Mouse (Mus musculus): ENCODE results near the gene 1700023F06Rik.

The 1700023F06Rik gene

DNA sequence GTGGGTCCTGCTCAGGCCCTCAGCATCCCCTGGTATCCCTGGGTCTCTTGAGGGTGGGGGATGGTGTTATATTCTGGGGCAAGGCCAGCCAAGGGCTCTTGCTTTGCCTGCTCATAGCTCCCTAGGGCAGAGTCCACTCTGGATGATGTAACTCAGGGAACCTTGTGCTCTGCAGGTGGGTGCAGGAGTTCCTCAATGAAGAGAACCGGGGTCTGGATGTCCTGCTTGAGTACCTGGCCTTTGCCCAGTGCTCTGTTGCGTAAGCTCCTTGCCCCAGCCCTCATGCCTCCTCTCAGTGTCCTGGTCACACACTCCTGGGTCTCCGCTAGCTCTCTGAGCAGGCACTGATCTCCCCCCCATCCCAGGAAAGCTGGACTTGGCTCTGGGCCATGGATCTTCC is 26.4 kb downstream of the 1700023F06Rik start:
- no peak for DNase-seq (ENCODE audit: low spot score in 2 of 2)

- DNase-seq (ENCODE audit: low spot score in 2 of 2) = no peak
These were observed 27.0 kb downstream of the 1700023F06Rik start for GRCm38 (mm10) chr11:103181349-103181748.

- DNase-seq (ENCODE audit: low spot score in 2 of 2) = no peak
These were observed 27.9 kb downstream of the 1700023F06Rik start for GRCm38 (mm10) chr11:103180426-103180825.

- no peak for DNase-seq (ENCODE audit: low spot score in 2 of 2)
These were observed 29.6 kb downstream of the 1700023F06Rik start for GRCm38 (mm10) chr11:103178748-103179147.

DNA sequence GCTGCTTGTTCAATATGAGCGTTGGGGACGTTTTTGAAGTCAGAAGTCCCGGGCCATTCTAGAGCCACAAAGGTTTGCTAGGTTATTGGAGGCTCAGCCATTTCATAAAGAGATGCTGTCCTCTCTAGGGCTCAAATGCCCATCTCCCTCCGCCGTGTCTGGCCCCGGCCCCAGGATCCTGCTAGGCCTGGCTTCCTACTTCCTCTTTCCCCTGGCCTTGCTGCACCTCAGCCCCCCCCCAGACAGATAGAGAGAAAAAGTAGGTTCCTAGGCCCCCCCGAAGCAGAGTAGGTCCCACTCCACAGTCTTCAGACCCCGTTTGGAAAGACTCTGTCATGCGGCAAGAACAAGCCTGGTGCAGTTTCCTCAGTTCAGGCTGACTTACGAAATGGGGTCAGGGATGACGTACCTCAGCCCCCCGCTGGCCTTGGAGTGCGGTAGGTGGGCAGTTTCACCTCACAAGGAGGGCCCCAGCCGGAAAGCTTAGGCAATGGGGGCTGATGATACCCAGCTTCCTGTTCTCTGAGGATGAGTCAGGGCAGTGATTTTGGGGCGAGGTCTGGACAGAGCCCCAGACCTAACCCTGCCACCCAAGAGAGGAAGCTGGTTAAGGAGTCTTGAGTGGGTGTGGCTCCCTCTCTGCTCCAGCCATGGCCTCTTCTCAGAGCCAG is 30.4 kb downstream of the 1700023F06Rik start:
- DNase-seq (ENCODE audit: low spot score in 2 of 2) = no peak

- DNase-seq (ENCODE audit: low spot score in 2 of 2) = no peak
These were observed 31.1 kb downstream of the 1700023F06Rik start for GRCm38 (mm10) chr11:103177216-103177615.

DNA sequence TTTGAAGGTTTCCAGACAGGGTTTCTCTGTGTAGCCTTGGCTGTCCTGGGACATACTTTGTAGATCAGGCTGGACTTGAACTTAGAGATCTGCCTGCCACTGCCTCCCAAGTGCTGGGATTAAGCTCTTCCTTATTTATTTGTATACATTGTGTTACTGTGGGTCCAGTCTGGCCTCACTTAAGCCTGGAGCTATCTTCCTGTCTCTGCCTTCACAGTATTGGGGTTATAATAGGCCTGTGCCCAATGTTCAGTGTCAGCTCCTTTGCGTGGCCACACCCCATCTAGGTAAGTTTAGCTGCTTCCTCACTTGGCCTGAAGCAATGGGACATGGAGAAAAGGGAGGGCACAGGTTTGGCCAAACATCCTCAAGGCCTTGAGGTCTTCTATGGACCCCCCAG is 31.8 kb downstream of the 1700023F06Rik start:
- no peak for DNase-seq (ENCODE audit: low spot score in 2 of 2)

DNA sequence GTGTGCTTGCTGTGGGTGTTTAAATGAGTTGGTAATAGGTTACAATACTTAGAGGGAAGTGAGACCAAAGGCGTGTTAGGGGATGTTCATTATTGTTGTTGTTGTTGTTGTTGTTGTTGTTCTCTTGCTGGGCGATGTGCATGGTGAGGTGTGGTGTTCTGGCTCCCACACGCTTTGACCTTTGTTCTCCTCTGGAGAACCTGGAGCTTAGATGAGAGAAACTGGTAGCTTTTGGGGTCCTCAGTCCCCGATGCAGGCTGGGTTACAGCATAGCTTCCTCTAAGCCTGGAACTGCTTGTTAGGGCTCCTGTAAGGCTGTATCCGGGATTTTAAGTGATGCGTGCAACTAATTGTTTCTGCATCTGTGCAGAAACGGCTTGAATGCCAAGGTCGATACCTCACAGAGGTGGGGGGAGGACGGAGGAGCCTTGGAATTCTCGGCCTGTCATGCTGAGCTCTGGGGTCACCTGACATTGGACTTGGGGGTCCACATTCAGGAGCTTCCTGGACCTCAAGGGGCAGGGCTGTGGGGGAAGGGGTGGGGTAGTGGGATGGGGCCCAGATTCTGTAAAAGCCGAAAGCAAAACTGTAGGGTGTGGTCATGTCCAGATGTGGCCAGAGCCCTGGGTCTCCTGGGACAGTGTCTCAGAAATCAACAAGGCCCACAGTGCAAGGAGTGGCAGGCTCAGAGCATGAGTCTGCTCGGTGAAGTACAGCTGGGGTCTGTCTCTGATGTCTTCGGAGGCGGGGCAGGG is 32.5 kb downstream of the 1700023F06Rik start:
- no peak for DNase-seq (ENCODE audit: low spot score in 2 of 2)

- peak; percentile 89 to 95 for DNase-seq (ENCODE audit: low spot score in 2 of 2)
These were observed 33.4 kb downstream of the 1700023F06Rik start for GRCm38 (mm10) chr11:103174891-103175391.

GRCm38 (mm10) chr11:103174411-103174832 is 33.9 kb downstream of the 1700023F06Rik start:
- no peak for DNase-seq (ENCODE audit: low spot score in 2 of 2)

GRCm38 (mm10) chr11:103173771-103174344 is 34.5 kb downstream of the 1700023F06Rik start:
- no peak for DNase-seq (ENCODE audit: low spot score in 2 of 2)

DNA sequence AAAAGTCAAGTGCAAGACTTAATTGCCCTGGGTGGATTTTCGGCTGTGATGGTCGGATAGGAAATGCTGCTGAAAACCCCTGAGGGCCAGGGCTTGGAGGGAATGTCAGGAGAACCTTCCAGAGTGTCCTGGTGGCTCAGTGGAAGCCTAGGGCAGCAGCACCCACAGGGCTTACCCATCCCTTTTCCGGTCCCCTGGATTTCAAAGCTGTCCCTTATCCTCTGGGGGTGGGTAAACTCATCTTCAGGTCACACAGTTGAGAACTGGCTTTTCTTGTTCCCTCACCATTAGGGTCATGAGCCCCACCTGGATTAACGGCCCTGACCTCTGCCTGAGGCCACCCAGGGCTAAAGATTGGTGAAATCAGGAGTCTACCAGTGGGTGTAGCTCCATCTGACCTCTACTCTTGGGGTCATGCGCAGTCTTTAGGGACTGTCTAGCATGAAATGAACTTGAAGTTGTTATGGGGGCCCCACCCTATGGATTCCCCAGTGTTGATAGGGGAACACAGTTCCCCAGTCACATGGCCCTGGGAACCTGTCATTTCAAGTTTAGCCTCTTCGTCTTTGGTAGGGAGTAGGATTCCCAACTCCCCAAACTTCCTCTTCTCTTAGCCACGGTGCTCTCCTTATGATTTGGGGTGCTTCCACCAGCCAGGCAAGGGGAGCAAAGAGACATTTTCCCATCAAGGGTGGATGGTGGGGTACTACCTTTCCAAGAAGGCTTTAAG is 35.2 kb downstream of the 1700023F06Rik start:
- DNase-seq (ENCODE audit: low spot score in 2 of 2) = no peak

GRCm38 (mm10) chr11:103172392-103173040 is 35.8 kb downstream of the 1700023F06Rik start:
- DNase-seq (ENCODE audit: low spot score in 2 of 2) = no peak

GRCm38 (mm10) chr11:103171703-103172391 is 36.5 kb downstream of the 1700023F06Rik start:
- no peak for DNase-seq (ENCODE audit: low spot score in 2 of 2)

GRCm38 (mm10) chr11:103171286-103171620 is 37.1 kb downstream of the 1700023F06Rik start:
- DNase-seq (ENCODE audit: low spot score in 2 of 2) = peak; percentile 49 to 53

DNA sequence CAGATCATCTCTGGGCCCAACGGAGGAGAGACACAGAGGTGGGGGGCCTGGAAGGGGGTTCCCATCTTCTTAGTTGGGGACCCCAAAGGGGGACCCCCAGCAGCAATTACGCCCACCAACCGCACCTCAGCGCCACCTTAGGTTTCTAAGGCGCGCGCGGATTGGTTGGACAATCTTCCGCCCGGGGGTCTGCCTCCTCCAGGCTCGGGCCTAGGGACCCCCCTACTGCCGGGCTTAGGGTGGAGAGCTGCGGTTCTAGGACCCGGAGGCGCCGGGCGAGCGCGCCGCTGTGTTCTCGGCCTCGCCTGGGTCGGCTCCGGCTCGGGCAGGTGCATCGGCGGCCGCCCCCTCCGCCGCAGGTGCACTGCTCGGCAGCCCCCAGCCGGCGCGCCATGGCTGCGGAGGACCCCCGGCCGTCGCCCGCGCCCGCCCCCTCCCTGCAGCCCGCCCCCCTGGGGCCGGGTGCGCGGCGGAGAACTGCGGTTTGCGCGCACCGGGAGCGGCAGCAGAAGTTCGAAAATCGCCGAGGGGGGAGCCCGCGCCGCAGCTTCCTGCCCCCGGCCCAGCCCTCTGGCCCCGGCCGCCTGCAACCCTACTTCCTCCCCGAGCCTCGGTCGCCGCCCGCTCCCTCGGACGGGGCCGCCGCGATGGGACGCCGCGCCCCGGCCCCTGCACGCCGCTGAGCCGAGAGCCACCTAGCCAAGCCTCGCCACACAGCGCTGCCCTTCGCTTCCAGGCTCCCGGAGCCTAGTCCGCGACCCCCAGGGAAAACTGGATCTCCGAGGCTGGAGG is 37.7 kb downstream of the 1700023F06Rik start, which contains the start of gene Fmnl1:
Gene Fmnl1 (plus strand): TSS at position 614 of the 792 bp plus-strand sequence.
- peak; percentile 80 to 84 for DNase-seq (ENCODE audit: low spot score in 2 of 2)

DNA sequence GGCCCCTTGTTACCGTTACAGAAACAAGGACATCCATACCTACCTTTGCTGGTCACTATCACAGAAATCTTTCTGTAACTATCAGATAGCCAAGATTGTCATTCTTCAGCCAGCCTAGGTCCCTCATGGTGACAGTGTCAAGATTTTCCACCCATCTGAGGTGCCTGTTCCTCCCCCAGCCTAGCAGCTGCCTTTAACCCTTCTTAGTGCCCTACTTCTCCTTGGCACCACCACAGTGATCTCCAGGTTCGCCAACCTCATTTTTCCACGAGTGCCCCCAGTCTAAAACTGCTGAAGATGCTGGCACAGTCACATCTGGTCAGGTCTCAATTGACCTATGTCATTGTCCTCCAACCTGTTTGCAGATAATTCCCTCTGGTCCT is 38.3 kb downstream of the 1700023F06Rik start:
- peak in 1 of 2 experiments; percentile 47 for DNase-seq (ENCODE audit: low spot score in 2 of 2)

DNA sequence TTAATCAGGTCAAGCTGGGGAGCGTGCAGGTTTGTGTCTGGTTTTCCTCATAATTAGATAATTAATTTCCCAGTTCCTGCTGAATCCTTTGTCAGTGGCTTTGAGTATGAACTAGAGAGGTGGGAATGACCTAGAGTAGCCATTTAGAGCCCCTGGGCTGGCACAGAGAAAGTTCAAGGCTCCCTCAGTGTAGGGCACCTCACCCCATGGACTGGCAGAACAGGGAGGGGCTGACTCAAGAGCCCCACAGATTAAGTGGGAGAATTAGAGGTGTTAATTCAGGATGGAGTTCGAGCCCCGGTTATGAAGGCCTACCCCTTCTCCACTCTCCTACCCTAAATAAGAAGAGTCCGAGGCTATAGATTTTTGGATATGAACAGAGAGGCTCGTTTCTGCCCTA is 38.7 kb downstream of the 1700023F06Rik start:
- DNase-seq (ENCODE audit: low spot score in 2 of 2) = no peak

DNA sequence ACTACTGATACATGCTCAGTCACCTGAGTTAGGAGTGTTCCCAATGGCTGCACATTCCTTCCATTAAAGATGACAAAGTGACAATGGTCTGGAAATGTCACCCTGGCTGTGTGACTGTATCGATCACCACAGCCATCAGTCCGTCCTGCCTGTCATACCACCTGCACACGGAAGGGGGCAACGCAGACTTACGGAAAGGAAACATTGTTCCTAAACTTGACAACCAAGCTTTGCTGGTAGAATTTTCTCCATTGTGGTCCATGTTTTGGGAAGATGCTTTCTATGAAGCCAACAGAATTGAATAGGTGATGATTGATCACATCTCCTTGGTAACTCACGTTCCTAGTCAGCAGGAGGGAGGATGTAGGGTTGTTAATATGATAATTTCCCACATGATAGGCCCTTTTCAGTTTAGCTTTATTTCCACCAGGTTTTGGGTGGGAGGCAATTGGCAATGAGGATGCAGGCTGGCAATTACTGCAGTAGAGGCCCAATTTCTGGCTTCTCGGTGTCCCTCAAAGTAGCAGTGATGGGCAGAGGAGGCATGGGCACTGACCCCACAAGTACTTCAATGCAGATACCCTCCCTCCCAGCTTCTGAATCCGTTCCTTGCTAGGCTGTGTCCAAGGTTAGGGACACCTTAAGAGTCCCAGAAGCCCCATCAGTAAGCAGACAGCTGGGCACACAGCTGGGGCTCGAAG is 39.5 kb downstream of the 1700023F06Rik start:
- DNase-seq (ENCODE audit: low spot score in 2 of 2) = peak; percentile 66 to 78
